Mouse (Mus musculus) CD8-positive naive resting alpha-beta T cell, adult 2 months (primary cell): ENCODE data around the gene Cyp2b10.
"Not testable (repeated sequence)": the region's sequence is repeated elsewhere in the genome, so short reads cannot be mapped to it uniquely, and the experiment has no call there.

Experiments
- DNase-seq, 2 experiments: peaks; one replicate each; pipeline ENCODE4 v3.0.0; 2022; ENCODE audit warnings: low read depth in 2 of 2, low spot score in 2 of 2

Gene Cyp2b10

GRCm38 (mm10) chr7:25910046-25910445 is 12.6 kb downstream of the Cyp2b10 start:
- no peak for DNase-seq

GRCm38 (mm10) chr7:25916116-25916515 is 18.7 kb downstream of the Cyp2b10 start:
- no peak for DNase-seq

GRCm38 (mm10) chr7:25917271-25917670 is 19.9 kb downstream of the Cyp2b10 start:
- not testable (repeated sequence) for DNase-seq

GRCm38 (mm10) chr7:25919467-25919866 is 22.0 kb downstream of the Cyp2b10 start:
- no peak for DNase-seq

DNA sequence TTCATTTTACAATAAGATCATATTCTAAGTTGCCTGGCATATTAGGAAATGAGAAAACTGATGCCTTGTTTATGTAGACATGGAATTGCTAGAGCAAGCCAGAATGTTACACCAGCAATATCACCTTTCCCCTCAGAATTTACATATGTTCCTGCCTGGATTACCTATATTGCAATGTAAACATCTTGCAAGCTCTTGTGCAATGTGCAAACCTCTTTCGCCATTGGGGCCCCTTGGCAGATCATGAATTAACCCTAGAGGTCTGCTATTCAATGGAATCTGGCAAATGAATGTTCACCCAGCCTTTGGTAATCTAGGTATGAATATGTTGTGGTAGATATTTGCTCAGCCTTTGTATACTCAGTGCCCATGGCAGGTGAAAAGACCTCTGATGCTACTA is 47.9 kb downstream of the Cyp2b10 start:
- DNase-seq = no peak
